Mouse (Mus musculus): ENCODE measurements around the gene Hist1h1c.
"Not testable (repeated sequence)": the region's sequence is repeated elsewhere in the genome, so short reads cannot be mapped to it uniquely, and the experiment has no call there.

Hist1h1c gene

DNA sequence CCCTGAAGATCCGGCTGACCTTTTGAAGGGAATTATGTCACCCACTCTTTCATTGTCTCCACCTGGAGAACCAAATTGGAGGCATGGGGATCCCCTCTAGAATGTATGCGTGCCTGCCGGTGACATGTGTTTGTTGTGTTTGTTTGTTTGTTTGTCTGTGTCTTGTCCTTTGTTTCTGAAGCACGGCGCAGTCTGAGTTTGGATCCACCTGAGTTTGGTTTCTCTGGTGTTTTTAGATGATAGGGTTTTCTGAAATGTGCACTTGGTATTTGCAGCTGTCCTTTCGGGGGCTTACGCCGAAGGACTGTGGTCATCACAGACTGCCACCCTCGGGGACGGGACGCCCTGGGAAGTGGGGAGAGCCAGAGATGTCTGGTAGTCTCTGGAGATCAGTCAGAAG is 21.4 kb upstream of the Hist1h1c start:
- DNase-seq: no peak

DNA sequence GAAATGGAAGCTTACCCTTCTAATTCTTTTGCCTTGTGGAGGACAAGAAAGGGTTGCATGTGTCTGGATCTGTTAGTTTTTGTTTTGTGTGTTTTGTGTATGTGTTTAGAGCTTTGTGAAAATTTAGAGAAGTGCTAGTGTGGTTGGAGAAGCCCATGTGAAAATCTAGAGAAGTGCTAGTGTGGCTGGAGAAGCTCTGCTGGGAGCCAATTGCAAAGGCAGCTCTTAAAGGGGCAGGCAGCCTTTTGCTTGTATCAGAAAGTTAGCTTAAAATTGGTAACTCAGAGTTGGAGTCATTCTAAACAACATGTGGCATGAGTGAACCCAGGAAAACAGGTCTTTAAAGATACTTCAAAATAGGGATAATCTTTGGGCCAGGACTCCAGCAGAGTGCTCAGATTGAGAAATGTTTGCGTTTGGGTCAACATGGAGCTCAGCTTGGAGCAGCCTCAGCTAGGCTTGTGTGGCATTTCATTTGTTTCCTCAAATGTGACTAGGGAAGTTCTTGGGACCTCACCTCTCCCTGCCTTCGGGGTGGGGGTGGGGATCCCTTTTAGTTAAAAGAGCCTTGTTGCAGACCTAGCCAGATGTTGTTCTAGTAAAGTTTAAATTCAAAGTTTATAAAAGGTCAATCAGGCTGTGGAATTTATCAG is 20.9 kb upstream of the Hist1h1c start:
- DNase-seq: not testable (repeated sequence)

DNA sequence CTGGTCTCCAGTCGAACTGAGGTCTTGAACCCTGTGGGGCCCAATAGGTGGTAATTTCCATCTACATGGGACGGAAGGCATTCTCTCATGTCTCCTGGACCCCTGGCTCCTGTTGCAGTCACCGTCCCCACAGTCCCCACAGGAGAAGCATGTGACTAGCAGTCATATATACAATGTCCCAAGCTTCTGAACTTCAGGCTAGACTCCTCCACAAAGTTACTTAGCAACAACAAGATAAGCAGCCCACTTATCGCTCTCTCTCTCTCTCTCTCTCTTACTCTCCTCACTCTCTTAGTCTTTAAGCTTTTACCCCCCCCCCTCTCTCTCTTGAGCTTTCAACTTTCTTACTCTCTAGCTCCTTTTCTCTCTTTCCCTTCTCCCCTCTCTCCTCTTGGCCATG is 14.4 kb upstream of the Hist1h1c start:
- no peak for DNase-seq

DNA sequence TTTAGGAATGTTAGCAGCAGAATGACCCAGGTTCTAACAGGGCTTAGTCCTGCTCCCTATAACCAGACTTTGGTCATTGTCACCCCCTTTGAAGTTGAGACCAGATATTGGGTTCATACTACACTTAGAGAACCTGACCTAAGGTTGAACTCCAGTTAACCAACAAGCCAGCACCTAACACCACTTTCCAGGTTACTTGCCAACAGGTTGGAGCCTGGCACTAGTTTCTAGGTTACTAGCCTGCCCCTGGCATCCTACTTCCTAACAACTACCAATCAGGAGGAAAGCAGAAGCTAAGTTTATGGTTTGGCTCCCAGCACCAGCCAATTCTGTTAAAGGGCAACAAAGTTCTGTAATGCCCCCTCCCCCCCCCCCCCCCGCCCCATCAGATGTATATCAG is 13.4 kb upstream of the Hist1h1c start:
- DNase-seq: no peak

DNA sequence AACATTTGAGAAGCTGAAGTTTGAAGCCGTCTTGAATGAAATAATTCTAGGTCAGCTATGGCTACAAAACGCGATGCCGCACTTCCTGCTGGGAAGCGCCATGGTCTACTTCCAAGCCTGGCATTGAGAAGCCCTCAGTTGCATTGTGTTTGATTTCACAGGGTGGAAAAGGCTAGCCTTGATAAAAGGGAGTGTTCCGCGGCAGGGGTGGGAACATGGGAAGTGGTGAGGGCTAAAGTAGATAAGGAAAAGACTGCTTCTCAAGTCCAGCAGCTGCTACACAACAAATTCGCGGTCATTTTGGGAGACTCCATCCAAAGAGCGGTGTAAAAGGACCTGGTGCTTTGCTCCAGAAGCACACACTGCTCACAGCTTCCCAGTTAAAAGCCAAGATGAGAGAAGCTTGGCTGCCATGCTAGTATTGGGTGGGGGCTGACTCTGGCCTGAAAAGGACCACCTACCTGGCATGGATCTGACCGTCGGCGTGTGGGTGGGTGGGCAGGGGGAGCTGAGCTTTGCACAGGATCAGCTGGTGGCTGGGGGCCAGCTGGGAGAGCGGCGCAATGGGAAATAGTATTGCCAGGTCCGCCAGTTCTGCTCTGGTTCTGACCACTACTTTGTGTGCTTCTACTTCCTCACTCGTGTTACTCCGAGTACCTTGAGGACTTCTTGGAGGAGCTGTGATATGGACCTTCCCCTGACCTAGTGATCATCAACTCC is 10.0 kb upstream of the Hist1h1c start:
- no peak for DNase-seq

DNA sequence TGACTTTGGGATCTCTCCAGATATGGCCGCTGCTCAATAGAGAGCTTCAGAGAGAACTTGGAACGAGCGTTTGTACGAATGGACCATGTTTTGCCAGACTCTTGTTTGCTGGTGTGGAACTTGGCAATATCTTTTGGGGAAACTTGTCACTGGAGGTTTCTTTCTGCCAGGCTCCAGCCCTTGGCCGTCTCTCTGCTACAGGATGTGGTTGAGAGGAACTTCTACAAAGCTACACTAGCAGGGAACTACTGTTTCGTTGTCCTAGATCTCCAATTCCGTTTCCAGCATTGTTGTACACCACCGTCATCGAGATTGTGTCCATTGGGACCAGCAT is 9.4 kb upstream of the Hist1h1c start:
- no peak for DNase-seq

DNA sequence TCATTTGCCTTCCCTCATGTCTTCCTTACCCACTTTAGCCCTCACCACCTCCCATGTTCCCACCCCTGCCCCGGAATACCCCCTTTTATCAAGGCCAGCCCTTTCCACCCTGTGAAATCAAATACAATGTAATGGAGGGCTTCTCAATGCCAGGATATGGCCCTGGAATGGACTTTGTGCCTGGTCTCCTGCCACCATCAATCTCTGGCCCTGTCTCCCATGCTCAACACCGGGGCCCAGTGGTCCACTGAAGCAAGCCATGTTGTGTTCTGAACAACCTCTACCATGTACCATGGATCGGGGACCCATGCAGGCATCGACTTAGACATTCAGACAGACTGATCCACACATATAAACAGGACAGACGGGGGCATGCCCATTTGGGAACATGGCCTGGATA is 8.9 kb upstream of the Hist1h1c start:
- no peak for DNase-seq

DNA sequence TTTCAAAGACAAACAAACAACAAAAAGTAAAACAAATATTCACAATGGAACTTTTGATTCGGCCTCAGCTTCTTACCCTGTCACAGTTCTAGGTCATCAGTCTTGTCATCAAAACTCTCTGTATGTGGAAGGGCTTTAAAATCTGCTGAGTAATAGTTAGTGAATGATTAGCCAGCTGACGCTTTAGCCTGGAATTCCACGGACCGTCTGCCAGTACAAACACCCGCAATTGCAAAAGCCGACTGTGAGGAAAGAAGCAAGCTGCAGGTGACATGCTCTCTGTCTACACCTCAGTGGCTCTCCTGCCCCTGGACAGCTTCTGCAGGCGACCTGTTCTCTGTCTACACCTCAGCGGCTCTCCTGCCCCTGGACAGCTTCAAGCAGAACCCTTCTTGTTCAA is 8.1 kb upstream of the Hist1h1c start:
- no peak for DNase-seq

DNA sequence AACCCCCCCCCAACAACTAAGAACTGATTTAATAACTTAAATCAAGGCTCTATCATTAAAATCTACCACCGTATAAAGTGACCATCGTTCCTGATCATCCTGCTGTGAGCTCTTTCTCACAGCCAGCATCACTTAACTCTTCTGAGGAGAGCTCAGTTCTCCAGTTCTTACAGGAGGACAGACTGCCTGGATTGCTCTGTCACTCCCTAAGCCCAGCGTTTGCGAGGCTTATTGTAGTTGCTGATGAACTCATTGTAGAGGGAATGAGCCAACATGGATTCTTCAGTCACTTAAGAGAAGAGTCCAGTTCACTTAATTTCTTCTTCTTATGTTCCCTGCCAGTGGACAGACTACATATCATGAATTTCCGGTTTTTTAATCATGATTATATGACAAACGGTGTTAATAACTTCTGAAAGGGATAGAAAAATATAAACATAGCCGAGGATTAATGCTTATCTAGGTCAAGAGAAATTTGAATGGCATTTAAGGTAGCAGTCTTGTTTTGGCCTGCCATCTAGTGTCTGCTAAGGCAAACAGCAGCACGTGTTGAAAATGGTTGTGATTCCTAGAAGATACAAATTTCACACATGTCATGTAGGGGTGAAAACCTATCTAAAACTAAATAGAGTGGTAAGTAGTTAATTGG is 6.3 kb upstream of the Hist1h1c start:
- DNase-seq: no peak

DNA sequence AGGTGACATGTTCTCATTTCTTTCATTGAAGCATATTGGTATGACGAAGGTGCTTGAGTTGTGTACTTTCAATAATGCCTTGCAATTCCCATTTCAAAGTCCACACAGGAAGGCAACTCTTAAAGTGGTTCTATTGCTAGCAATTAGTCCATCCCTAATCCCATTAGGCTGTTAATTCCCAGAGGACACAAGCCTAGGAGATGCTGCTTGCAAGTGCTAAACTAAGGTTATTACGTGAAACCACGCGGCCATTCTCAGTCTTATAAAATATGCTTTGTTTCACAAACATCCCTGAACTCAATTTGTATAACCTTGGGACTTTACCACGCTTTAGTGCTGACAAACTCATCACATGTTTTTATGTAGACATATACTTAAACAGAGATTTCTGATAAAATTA is 1.5 kb upstream of the Hist1h1c start:
- no peak for DNase-seq

DNA sequence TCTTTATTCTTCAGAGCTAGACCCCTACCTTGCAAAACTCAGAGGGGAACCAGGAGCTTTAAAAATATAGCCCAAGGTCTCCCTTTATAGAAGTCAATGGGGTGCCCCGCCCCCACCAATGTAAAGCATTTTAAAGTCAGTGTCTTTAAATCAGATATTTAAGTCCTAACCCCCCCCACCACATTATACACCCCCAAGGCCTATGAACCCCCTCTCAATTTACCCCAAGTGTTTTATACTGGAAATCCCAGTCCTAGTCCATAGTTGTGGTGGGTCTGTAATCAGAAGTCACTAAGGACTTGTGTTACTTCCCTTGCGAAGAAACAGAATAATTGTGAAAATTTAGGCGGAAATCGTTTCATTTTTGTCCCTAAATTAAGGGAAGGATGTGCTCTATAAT is 567 bp upstream of the Hist1h1c start:
- peak in 1 of 2 experiments; percentile 49 for DNase-seq

DNA sequence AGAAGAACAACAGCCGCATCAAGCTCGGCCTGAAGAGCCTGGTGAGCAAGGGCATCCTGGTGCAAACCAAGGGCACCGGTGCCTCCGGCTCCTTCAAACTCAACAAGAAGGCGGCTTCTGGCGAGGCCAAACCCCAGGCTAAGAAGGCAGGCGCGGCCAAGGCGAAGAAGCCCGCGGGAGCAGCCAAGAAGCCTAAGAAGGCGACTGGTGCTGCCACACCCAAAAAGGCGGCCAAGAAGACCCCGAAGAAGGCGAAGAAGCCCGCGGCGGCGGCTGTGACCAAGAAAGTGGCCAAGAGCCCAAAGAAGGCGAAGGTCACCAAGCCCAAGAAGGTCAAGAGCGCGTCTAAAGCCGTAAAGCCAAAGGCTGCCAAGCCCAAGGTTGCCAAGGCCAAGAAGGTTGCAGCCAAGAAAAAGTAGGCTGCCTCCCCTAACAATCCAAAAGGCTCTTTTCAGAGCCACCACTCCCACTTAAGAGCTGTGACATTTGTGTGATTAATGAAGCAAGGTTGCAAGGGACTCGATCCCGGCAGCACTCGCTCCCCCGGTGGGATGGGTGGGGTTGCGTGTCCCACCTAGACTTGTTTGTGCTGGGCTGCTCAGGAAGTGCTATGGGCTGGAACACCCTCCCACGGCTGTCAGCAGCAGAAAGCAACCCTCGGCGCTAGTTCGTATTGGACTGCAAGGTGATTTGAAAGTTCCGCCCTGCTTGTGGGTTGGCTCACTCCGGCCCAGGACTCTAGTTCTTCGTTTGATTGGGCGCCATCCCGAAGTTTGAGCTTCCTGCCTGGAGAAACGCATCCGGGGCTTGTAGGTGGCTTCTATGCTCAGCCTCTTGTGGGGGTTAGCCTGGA is 687 bp downstream of the Hist1h1c start:
- peak; percentile 79 to 89 for DNase-seq

DNA sequence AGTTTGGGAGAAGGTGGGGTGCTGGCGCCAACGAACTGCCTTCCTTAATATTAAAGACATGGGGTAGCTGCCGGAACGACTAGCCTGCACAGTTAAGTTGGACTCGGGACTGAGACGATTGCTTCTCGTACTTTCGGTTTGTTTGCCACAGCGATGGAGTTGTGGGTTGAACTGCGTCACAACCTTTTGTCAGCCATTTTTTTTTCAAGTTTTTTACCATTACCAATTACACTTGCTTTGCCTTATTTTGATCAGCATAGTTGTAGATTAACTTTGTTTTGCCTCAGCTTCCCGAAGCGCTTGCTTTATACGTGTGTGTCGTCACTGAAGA is 1.3 kb downstream of the Hist1h1c start:
- DNase-seq: no peak

DNA sequence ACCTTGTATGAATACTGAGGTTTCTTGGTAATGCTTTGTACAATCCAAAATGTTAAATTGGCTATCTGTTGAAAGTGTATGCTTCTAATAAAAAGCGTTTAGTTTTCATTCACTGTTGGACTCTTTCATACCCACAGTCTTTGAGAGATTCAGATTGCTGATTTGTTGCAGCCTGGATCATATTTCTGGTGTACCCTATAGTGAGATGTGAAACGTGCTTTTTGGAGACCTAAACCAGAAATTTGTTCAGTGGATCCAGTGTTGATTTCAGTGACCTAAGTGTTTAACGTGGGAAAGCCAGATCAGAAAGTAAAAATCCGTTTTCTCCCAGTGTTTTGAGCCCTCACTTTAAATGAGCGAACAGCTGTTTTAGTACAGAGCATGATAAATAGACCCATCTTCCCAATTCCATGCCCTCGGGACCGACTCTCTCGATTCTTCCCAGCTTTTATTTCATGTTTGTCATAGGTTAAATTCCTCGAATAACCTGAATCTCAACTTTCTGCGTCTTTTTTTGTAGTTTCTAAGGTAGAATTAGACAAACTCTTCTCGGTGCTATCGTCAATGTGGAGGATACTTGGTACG is 1.7 kb downstream of the Hist1h1c start:
- DNase-seq: no peak

DNA sequence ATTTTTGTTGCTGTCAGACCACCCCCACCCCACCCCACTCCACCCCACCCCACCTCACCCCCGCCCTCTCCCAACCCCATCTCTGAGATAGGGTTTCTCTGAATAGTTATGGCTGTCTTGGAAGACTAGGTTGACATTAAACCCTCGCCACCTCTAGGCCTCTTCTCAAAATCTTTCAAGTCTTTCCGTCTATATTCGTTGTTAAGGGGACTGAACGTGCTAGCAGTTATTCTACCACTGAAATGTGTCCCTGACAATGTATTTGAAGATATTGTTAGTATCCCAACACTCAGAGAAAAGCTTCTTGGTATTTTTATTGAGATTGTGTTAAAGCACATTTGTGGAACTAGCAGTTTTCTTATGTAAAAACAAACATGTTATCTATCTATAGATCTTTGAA is 2.3 kb downstream of the Hist1h1c start:
- no peak for DNase-seq

DNA sequence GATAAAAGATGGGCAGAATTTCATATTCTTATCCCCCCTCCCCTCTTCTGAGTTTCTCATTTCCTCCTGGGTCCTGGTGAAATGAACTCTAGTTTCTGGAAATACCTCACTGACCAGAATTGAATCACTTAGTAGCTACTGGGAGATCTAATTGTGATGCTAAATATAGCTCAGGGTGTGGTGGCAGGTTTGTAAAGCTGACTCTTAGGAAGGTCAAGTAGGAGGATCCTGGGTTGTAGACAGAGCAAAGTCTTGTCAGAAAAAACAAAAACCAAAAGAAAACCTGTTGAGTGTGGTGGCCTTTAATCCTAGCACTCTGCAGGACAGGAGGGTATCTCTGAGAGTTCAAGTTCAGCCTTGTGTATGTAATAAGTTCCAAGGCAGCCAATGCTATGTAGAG is 3.4 kb downstream of the Hist1h1c start:
- DNase-seq: no peak

DNA sequence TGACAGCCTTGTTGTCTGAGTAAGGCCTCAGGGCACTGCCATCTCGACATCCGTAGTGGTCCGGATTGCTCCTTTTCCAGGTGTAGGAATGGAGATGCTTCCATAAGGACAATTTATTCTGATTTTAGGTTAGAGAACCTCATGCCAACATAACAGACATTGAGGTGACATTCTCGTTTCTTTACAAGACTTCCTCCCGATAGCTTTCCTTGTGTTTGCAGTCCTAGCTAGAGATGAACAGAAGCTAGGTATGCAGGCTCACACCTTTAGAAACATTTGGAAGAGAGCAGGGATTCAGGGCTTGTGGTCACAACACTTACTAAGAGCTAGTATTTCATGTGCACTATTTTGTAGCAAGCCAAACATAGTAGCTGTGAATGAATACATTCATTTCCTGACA is 4.6 kb downstream of the Hist1h1c start:
- no peak for DNase-seq

DNA sequence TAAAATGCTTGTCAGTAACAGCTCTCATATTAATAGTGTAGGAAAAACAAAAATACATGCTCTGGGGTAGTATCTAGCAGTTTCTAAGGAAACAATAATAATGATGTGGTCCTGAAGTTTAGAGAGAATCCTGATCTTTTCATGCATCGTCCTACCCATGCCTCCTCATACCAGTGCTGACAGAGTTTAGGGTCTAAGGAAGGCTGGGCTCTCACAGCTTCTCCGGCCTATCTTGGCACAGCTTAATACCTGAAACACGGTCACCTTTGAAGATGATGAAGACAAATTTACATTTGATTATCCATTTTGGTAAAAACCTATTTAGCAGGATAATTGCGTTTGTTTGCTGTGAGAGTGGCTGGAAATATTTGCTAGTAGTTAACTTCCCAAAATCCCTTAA is 5.4 kb downstream of the Hist1h1c start:
- no peak for DNase-seq

DNA sequence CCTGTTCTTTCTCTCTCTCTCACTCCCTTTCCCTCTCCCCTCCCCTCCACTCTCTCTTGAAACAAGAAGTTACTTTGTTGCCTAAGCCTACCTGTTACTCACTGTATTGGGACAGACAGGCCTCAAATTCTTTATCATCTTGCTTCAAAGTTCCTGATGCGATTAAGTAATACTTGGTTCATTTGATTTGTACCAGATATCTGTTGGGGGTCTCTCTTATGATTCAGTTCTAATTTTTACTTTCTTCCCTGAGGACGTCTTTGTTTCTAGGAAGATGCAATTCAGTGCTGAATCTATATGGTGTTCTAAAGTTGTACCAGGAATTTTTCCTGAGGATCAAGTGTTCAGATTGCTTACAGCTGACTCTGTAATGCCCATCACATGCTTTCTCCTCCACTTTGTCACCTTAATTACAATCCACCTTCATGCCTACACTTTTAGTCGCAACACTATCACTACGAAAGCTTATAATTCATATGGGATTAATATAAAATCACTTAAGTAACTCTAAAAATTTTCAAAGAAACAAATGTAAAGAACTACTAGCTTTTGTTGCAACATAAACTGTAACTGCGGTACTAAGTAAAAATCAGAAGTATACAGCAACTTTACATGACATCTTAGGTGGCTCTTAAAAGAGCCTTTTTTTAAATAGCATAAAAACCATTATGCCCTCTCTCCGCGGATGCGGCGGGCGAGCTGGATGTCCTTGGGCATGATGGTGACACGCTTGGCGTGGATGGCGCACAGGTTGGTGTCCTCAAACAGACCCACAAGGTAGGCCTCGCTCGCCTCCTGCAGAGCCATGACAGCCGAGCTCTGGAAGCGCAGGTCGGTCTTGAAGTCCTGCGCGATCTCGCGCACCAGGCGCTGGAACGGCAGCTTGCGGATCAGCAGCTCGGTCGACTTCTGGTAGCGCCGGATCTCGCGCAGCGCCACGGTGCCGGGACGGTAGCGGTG is 6.1 kb downstream of the Hist1h1c start:
- DNase-seq: no peak

DNA sequence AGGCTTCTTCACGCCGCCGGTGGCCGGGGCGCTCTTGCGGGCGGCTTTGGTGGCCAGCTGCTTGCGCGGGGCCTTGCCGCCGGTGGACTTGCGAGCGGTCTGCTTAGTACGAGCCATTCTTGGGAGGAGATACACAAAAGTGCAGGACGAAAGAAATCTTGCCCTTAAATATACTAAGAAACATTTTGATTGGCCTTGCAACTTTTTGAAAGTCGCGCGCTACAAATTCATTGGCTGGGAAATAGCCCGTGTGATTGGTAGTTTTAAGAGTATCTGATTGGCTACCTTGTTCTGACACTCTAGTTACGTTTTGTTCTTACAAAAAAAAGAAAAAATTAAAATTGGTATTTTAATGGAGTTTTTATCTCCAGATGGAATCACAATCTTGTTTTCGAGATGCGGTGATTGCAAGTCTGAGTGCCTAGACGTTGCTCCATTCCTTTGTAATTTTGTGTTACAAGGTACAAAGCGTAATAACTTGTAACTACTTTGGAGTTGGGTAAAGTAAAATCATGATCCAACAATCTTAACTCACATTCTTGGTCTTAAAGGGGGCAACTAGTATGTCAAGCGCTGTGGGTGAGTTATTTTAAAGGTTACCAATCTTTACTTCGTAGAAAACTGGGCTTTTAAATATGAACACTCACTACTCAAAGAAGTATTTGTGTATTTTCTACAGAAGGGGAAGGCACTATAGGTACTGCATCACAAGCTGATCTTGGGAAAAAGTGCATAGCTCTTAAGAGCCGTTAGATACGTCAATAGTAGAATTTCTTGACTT is 7.0 kb downstream of the Hist1h1c start, which contains the start of gene Hist1h3c:
TSS of gene Hist1h3c (minus strand) at position 222 of the 781 bp plus-strand sequence.
- DNase-seq: peak; percentile 60 to 80
